Mouse (Mus musculus) liver, adult 2 months (tissue): ENCODE measurements around the gene Ten1. TPM values are rescaled to one million over a fixed set of nuclear protein-coding genes. Genes with fewer than 3 reads are reported as not detected.

Experiments used
- DNase-seq: peaks from one replicate; pipeline ENCODE4 v3.0.0-alpha.2; 2011; ENCODE audit warnings: low read depth, low spot score; ENCODE audit errors: extremely low read depth
- H3K27ac ChIP-seq: fragments of 200-500 bp; replicated peaks from 2 replicates; pipeline ENCODE4 v1.5.1; 2012; ENCODE audit warnings: low read depth, mild to moderate bottlenecking, control low read depth, inconsistent platforms, low read length; ENCODE audit not compliant: insufficient read depth
- H3K27me3 ChIP-seq: fragments of 200-500 bp; 2 replicates; pipeline ENCODE4 v1.6.1; 2012; ENCODE audit warnings: mild to moderate bottlenecking, moderate library complexity, low read length, inconsistent platforms; ENCODE audit not compliant: control insufficient read depth, insufficient read depth
- H3K36me3 ChIP-seq: fragments of 200-500 bp; 2 replicates; pipeline ENCODE4 v1.6.1; 2012; ENCODE audit warnings: low read length, inconsistent platforms; ENCODE audit not compliant: control insufficient read depth, insufficient read depth
- H3K4me1 ChIP-seq: fragments of 200-500 bp; 2 replicates; pipeline ENCODE4 v1.6.1; 2011; ENCODE audit warnings: low read length; ENCODE audit not compliant: control insufficient read depth, insufficient read depth
- H3K4me3 ChIP-seq: fragments of 200-500 bp; 2 replicates; pipeline ENCODE4 v1.5.1; 2011; ENCODE audit warnings: low read depth, mild to moderate bottlenecking, control low read depth, low read length, moderate library complexity; ENCODE audit not compliant: insufficient read depth
- H3K79me2 ChIP-seq: fragments of 200-500 bp; 2 replicates; pipeline ENCODE4 v1.6.1; 2012; ENCODE audit warnings: inconsistent platforms, mild to moderate bottlenecking, low read length, moderate library complexity; ENCODE audit not compliant: control insufficient read depth, insufficient read depth
- H3K9ac ChIP-seq: fragments of 200-500 bp; 2 replicates; pipeline ENCODE4 v1.6.1; 2012; ENCODE audit warnings: low read depth, mild to moderate bottlenecking, control low read depth, inconsistent platforms, low read length
- CTCF ChIP-seq: fragments of 200-500 bp; IDR thresholded peaks from 2 replicates; pipeline ENCODE4 v1.5.1; 2011; ENCODE audit warnings: low read depth, low read length, control low read depth
- POLR2A ChIP-seq: fragments of 200-500 bp; IDR thresholded peaks from 2 replicates; pipeline ENCODE4 v1.6.1; 2011; ENCODE audit warnings: low read length, control low read depth; ENCODE audit not compliant: insufficient read depth; ENCODE audit errors: extremely low read depth
- WGBS: fragments of 180-500 bp; shearing (Covaris S2); methylation state at CpG from one replicate; pipeline ENCODE4 v1.1.7; 2018; 5-methylcytosine and 5-hydroxymethylcytosine counted together
- polyA plus RNA-seq: library from polyadenylated mRNA; depleted of rRNA; stranded (reverse); fragments of >200 nt; gene quantifications from 2 replicates; pipeline ENCODE4 v1.2.3, GENCODE M21; 2012
- total RNA-seq: library from RNA; depleted of rRNA; stranded (reverse); fragments of >200 nt; gene quantifications from 2 replicates; pipeline ENCODE4 v1.2.3, GENCODE M21; 2014

Gene Ten1
- total and polyA plus RNA-seq, 2 experiments, result 3.0 to 5.3 TPM

- Histone ChIP-seq H3K27me3 (peaks cover 4% of the 10 kb centered on the region; the same call in 1 of the 2 replicates), H3K36me3 (no peaks in the 10 kb centered on the region)
- WGBS, result 0% methylated on average over 2 of the region's 2 CpGs
These were observed 27.8 kb downstream of the Ten1 start for GRCm38 (mm10) chr11:116226414-116226813.

GRCm38 (mm10) chr11:116228699-116229098 is 30.0 kb downstream of the Ten1 start:
- no peaks in the 10 kb centered on the region for H3K27me3 ChIP-seq
- no peak overlapping the region for H3K4me3 ChIP-seq
- H3K36me3 ChIP-seq, result no peaks in the 10 kb centered on the region
- H3K79me2 ChIP-seq, result no peaks in the 10 kb centered on the region
- no peak overlapping the region for H3K27ac ChIP-seq
- TF ChIP-seq CTCF, result no peak
- no peak for TF ChIP-seq POLR2A
- WGBS, result 79% methylated on average over 4 of the region's 4 CpGs
- no peak overlapping the region for H3K9ac ChIP-seq
- no peak for DNase-seq
- no peaks in the 10 kb centered on the region for H3K4me1 ChIP-seq

More at GRCm38 (mm10) chr11:116226414-116226813, 27.8 kb downstream of the Ten1 start:
- H3K79me2 ChIP-seq, result no peaks in the 10 kb centered on the region
- no peak overlapping the region for H3K4me3 ChIP-seq
- DNase-seq, result peak; percentile 52
- TF ChIP-seq CTCF, result peak; percentile 82
- no peak for TF ChIP-seq POLR2A
- H3K27ac ChIP-seq, result no peak overlapping the region
- H3K9ac ChIP-seq, result no peak overlapping the region
- no peaks in the 10 kb centered on the region for H3K4me1 ChIP-seq

DNA sequence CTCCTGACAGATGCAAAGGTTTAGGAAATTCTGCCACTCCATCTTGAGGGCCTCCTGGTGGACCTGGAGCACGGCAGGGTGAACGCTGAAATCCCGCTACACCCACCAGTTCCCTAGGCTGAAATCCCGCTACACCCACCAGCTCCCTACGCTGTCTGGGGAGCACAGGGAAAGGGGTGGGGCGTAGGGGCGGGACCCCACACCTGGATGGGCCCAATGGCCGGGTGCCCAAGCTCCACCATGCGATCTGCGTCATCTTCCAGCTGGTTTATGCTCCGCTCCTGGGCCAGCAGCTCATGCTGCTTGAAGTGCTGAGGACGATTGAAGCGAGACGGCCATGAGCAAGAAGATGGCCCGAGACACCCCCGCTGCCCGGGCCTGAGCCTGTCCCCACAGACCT is 33.8 kb downstream of the Ten1 start:
- 53% methylated on average over 17 of the region's 17 CpGs for WGBS
- H3K27me3 ChIP-seq, result 0 out of 2 replicates have a peak, but pooled peaks cover 3% of the 10 kb centered on the region
- no peaks in the 10 kb centered on the region for H3K36me3 ChIP-seq
- DNase-seq, result no peak
- no peaks in the 10 kb centered on the region for H3K4me1 ChIP-seq
- no peak overlapping the region for H3K27ac ChIP-seq
- H3K9ac ChIP-seq, result no peak overlapping the region
- H3K79me2 ChIP-seq, result no peaks in the 10 kb centered on the region
- no peak for TF ChIP-seq CTCF
- no peak for TF ChIP-seq POLR2A
- H3K4me3 ChIP-seq, result no peak overlapping the region

DNA sequence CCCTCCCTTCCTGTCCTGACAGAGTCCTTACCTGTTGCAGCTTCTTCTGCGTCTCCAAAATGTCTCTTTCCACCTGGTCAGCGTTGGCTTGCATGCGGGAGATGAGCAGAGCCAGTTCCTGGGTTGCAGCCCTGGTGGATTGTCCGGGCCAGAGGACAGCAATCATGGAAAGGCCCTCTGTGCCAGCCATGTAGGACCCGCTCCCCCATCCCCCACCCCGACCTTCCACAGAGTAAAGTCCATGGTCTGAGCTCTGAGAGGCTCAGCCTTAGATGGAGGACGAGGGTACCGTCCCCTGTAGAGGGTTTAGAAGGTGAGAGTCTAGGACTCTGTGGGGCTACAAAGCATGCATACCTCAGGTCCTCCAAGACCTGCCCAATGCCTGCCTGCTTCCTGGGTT is 36.2 kb downstream of the Ten1 start:
- WGBS, result 37% methylated on average over 8 of the region's 8 CpGs
- H3K27ac ChIP-seq, result no peak overlapping the region
- TF ChIP-seq CTCF (no peak), POLR2A (no peak)
- no peaks in the 10 kb centered on the region for H3K4me1 ChIP-seq
- H3K27me3 ChIP-seq, result 0 out of 2 replicates have a peak, but pooled peaks cover 3% of the 10 kb centered on the region
- H3K79me2 ChIP-seq, result no peaks in the 10 kb centered on the region
- H3K4me3 ChIP-seq, result no peak overlapping the region
- H3K9ac ChIP-seq, result no peak overlapping the region
- no peaks in the 10 kb centered on the region for H3K36me3 ChIP-seq
- peak; percentile 21 for DNase-seq

GRCm38 (mm10) chr11:116237742-116238395 is 39.2 kb downstream of the Ten1 start, which contains the start of gene Evpl:
Evpl (minus strand) TSS chr11:116238077.
- TF ChIP-seq POLR2A (no peak), CTCF (no peak)
- peak within 1 kb of the TSS; percentile 44 for H3K9ac ChIP-seq
- no peaks in the 10 kb centered on the region for H3K79me2 ChIP-seq
- no peak within 1 kb of the TSS for H3K27ac ChIP-seq
- peak; percentile 75 for DNase-seq
- no peaks in the 10 kb centered on the region for H3K36me3 ChIP-seq
- H3K4me1 ChIP-seq, result no peaks in the 10 kb centered on the region
- peak within 1 kb of the TSS; percentile 23; the same call in 1 of the 2 replicates for H3K4me3 ChIP-seq
- H3K27me3 ChIP-seq, result 0 out of 2 replicates have a peak, but pooled peaks cover 3% of the 10 kb centered on the region
- WGBS, result 14% methylated on average over 29 of the region's 31 CpGs

- peaks cover under 1% of the 10 kb centered on the region; the same call in 1 of the 2 replicates for H3K36me3 ChIP-seq
- H3K4me3 ChIP-seq, result no peak overlapping the region
- H3K27me3 ChIP-seq, result no peaks in the 10 kb centered on the region
- no peak overlapping the region for H3K9ac ChIP-seq
- no peak overlapping the region for H3K27ac ChIP-seq
- no peak for DNase-seq
- H3K79me2 ChIP-seq, result no peaks in the 10 kb centered on the region
- WGBS, result 57% methylated on average over 7 of the region's 7 CpGs
- TF ChIP-seq CTCF, result no peak
- no peak for TF ChIP-seq POLR2A
- H3K4me1 ChIP-seq, result no peaks in the 10 kb centered on the region
These were observed 41.1 kb downstream of the Ten1 start for GRCm38 (mm10) chr11:116239797-116240196.
